14 mouse cellular contexts compared by ENCODE assay signal in the genomic region with DNA sequence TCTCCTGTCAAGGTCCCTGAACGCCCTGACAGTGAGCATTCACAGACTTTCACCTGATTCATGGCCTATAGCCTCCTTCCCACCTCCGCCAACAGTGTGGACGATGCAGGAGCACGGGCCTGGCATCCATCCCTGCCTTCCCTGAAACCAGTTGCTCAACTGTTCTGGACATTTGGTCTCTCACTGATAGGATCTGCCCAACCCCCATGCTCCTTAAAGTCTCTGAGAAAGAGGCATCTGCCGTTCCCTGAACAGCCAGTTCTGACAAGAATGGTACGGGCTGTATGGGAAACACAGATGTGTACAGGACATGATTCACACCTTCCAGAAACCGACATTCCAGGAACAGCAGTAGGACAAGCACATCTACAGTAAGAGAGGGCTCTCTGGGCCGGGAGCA. TPM values are rescaled to one million over a fixed set of nuclear protein-coding genes. Genes with fewer than 3 reads are reported as not detected.
DNase-seq lines count a peak whose midpoint lies in the region; TF ChIP-seq lines count a peak whose summit lies in the region.
"Had no signal": no experiment of that assay in that cellular context is flagged by ENCODE, and none has a peak within 500 bp of the region (broad histone marks: within the 10 kb centered on the region; RNA-seq: fewer than 3 reads in every experiment).

No protein-coding gene starts in this region.

- H3K27me3 ChIP-seq in heart, adult 2 months (ENCODE audit: control insufficient read depth, insufficient read depth, low read length): no peaks in the 10 kb centered on the region
- H3K27me3 ChIP-seq: hindbrain, embryonic 12.5 days; lung, embryonic 15.5 days had no signal

- no peak overlapping the region for H3K4me3 ChIP-seq in heart, adult 2 months
- H3K4me3 ChIP-seq: hindbrain, embryonic 12.5 days; lung, embryonic 15.5 days; midbrain, embryonic 10.5 days had no signal

- no peak for TF ChIP-seq CTCF in heart, adult 2 months (IDR thresholded peaks at IDR 0.05)

- WGBS in heart, adult 2 months: 36% methylated on average over 8 of the region's 8 CpGs

- DNase-seq in heart, adult 2 months: peak; percentile 54 to 62
- DNase-seq in heart, postnatal 4 days: no peak
- DNase-seq in urinary bladder, postnatal 14 days (ENCODE audit: low spot score): peak; percentile 62
- DNase-seq in urinary bladder, adult 2 months (ENCODE audit: low spot score): no peak
- DNase-seq in fat pad, adult 2 months (ENCODE audit: extremely low read depth, low read depth, low spot score): peak; percentile 74
- peak; percentile 17 for DNase-seq in skeletal muscle tissue, adult 2 months (ENCODE audit: low read depth, low spot score)
- no peak for DNase-seq in yolk sac, embryonic 10.5 days (ENCODE audit: low spot score)
- no peak for DNase-seq in left cerebral cortex, adult 8-10 months (ENCODE audit: low spot score in 2 of 2)
- DNase-seq: cerebellum, adult 9-10 months; left cerebral cortex, postnatal 4 days had no signal

- no peak for TF ChIP-seq POLR2A in heart, adult 2 months (IDR thresholded peaks at IDR 0.05; ENCODE audit: insufficient read depth, low read depth, low read length)

- intact Hi-C loops in heart, adult 2 months (cut with DNase I): no loop called here

- TF ChIP-seq EP300 in heart, adult 2 months (IDR thresholded peaks at IDR 0.05; ENCODE audit: insufficient read depth, low read depth, low read length): no peak

- peaks cover 19% of the 10 kb centered on the region for H3K36me3 ChIP-seq in heart, adult 2 months (ENCODE audit: control insufficient read depth, insufficient read depth, low read length)
- H3K36me3 ChIP-seq: hindbrain, embryonic 12.5 days; lung, embryonic 15.5 days; midbrain, embryonic 10.5 days had no signal

- H3K4me1 ChIP-seq in heart, adult 2 months (ENCODE audit: control insufficient read depth, insufficient read depth, low read length): peaks cover 10% of the 10 kb centered on the region
- H3K4me1 ChIP-seq: hindbrain, embryonic 12.5 days; midbrain, embryonic 10.5 days had no signal

- H3K79me2 ChIP-seq in heart, adult 2 months (replicated peaks; ENCODE audit: control insufficient read depth, insufficient read depth, low read length): peaks cover 2% of the 10 kb centered on the region; the same call in 1 of the 2 replicates

- no peak overlapping the region for H3K27ac ChIP-seq in heart, adult 2 months
- H3K27ac ChIP-seq: hindbrain, embryonic 12.5 days; lung, embryonic 15.5 days; midbrain, embryonic 10.5 days; stomach, postnatal 0 days had no signal

- no peak overlapping the region for H3K9ac ChIP-seq in heart, adult 2 months (ENCODE audit: low read depth, low read length)
- H3K9ac ChIP-seq: hindbrain, embryonic 12.5 days; lung, embryonic 15.5 days had no signal

RNA-seq across cellular contexts. Expression of a gene that starts 13.2 kb away (rescaled TPM):
- 10 to 100 TPM; 69.9 to 79.7 TPM for total RNA-seq in heart, adult 2 months (2021)
- polyA plus RNA-seq in heart, adult 2 months (2012; rRNA removed): 17.3 and 40.0 TPM in 2 replicates
- total RNA-seq in heart, postnatal 4 days (2021): 10 to 100 TPM; 50.3 to 52.8 TPM
- polyA plus RNA-seq in urinary bladder, adult 2 months (2012; rRNA removed): 36.2 and 47.6 TPM in 2 replicates
- total RNA-seq in left cerebral cortex, adult 8-10 months (2022): 10 to 100 TPM; 36.9 to 39.8 (median 37.8) TPM

Comparison
In these comparisons a context has a peak if more than half of its experiments do, and no peak if none do; other contexts are left out.
1. DNase-seq: peak in heart, adult 2 months (2 of 2), urinary bladder, postnatal 14 days (single experiment), fat pad, adult 2 months (single experiment) and skeletal muscle tissue, adult 2 months (single experiment); none in heart, postnatal 4 days (single experiment), urinary bladder, adult 2 months (single experiment), yolk sac, embryonic 10.5 days (single experiment) and left cerebral cortex, adult 8-10 months (0 of 2).